Mouse (Mus musculus) ES-Bruce4 (cell line): ENCODE measurements around the gene Romo1. TPM values are rescaled to one million over a fixed set of nuclear protein-coding genes. Genes with fewer than 3 reads are reported as not detected.

Experiments
- H3K27ac ChIP-seq: 2 replicates; pipeline ENCODE4 v1.5.1; 2012; ENCODE audit warnings: low read length, inconsistent platforms; ENCODE audit not compliant: insufficient read depth
- H3K27me3 ChIP-seq: 2 replicates; pipeline ENCODE4 v1.6.1; 2012; ENCODE audit warnings: mild to moderate bottlenecking, low read length, inconsistent platforms; ENCODE audit not compliant: control insufficient read depth, poor library complexity, insufficient read depth, severe bottlenecking
- H3K36me3 ChIP-seq: 2 replicates; pipeline ENCODE4 v1.6.1; 2012; ENCODE audit warnings: inconsistent platforms, mild to moderate bottlenecking, low read length, moderate library complexity; ENCODE audit not compliant: control insufficient read depth, poor library complexity, insufficient read depth, severe bottlenecking
- H3K4me1 ChIP-seq: one replicate; pipeline ENCODE4 v1.8.1; 2011; ENCODE audit warnings: low read length; ENCODE audit not compliant: control insufficient read depth, insufficient read depth
- H3K4me3 ChIP-seq: 2 replicates; pipeline ENCODE4 v1.5.1; 2011; ENCODE audit warnings: low read depth, mild to moderate bottlenecking, low read length
- H3K9ac ChIP-seq: 2 replicates; pipeline ENCODE4 v1.6.1; 2012; ENCODE audit warnings: low read depth, mild to moderate bottlenecking, inconsistent platforms; ENCODE audit not compliant: poor library complexity, severe bottlenecking
- H3K9me3 ChIP-seq: replicated peaks from 2 replicates; pipeline ENCODE4 v1.6.1; 2012; ENCODE audit warnings: mild to moderate bottlenecking, low read length, inconsistent platforms; ENCODE audit not compliant: control insufficient read depth, poor library complexity, insufficient read depth, severe bottlenecking
- CTCF ChIP-seq: IDR thresholded peaks from one replicate; pipeline ENCODE4 v1.8.1; 2011; ENCODE audit warnings: low read depth, low read length
- EP300 ChIP-seq: IDR thresholded peaks from 2 replicates; pipeline ENCODE4 v1.6.1; 2011; ENCODE audit warnings: low read depth, low read length; ENCODE audit not compliant: insufficient read depth
- POLR2A ChIP-seq: IDR thresholded peaks from one replicate; pipeline ENCODE4 v1.8.1; 2011; ENCODE audit warnings: low read length; ENCODE audit not compliant: insufficient read depth
- polyA plus RNA-seq: library from polyadenylated mRNA; stranded (reverse); fragments of >200 nt; gene quantifications from 2 replicates; pipeline ENCODE4 v1.2.4, GENCODE M21; 2011; ENCODE audit warnings: low read depth; ENCODE audit not compliant: missing spikeins, insufficient read depth, insufficient read length

Romo1 gene
- polyA plus RNA-seq, 1 experiment, result 83.8 TPM

DNA sequence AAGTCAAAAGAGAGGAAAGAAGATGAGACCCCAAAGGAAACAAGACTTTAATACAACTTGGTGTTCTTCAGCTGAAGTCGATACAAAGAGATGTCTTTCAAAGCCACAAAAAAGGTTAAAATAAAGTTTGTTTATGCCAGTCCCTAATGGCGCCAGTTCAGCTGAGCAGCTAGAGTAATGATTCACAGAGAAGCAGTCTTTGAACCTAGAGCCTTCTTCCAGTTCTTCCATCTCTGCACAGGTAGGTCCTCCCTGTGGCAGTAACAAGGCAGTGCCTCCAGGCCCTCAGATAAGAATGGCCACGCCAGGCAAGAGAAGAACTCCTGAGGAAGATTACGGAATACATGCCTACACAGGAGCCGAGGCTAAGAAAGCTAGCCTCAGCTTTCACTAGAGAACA lies 20.1 kb upstream of the Romo1 start:
- Histone ChIP-seq H3K9ac (no peak overlapping the region), H3K27me3 (no peaks in the 10 kb centered on the region), H3K4me1 (no peaks in the 10 kb centered on the region), H3K9me3 (peaks cover 16% of the 10 kb centered on the region), H3K27ac (no peak overlapping the region), H3K4me3 (no peak overlapping the region), H3K36me3 (no peaks in the 10 kb centered on the region)
- TF ChIP-seq CTCF (no peak), EP300 (no peak), POLR2A (no peak)

DNA sequence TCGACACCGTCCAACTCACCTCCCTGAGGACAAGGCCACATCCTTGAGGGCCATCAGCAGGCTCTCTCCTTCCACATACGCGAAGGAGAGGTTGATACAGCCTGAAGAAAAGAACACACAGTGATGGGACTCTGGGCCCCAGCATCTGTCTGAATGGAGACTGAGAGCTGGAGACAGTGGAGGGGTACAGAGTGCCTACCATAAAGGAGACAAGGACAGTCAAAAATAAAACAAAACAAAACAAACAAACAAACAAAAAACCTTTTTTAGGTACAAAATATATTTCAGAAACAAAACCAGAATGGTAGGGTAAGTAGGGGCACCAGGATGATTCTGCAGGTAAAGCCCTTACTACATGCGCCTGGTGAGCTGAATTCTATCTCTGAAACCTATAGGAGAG lies 16.8 kb upstream of the Romo1 start, which contains the start of gene Gm28036:
Gm28036 (minus strand) TSS at position 101 of the 400 bp plus-strand sequence.
- no peaks in the 10 kb centered on the region for H3K27me3 ChIP-seq
- TF ChIP-seq POLR2A, result no peak
- TF ChIP-seq CTCF, result no peak
- no peak for TF ChIP-seq EP300
- no peak within 1 kb of the TSS for H3K27ac ChIP-seq
- H3K9me3 ChIP-seq, result no peaks in the 10 kb centered on the region
- no peak within 1 kb of the TSS for H3K9ac ChIP-seq
- no peaks in the 10 kb centered on the region for H3K4me1 ChIP-seq
- no peak within 1 kb of the TSS for H3K4me3 ChIP-seq
- no peaks in the 10 kb centered on the region for H3K36me3 ChIP-seq

DNA sequence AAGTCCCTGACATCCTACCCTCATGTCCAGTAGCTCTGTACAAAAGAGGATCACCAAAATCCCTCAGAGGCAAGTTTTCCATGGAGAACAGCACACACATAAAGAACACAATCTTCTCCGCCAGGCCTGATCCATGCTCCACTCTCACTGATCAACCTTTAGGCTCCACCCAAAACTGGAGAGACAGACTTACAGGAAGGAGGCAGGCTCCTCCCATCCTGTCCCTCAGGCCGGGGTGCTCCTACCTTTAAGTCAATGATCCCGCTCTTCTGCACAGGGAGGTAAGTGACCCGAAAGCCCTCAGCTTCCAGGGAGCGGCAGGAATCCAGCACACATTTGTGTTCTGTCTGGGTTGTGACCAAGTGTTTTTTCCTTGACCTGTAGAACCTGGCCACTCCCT lies 9.7 kb upstream of the Romo1 start:
- Histone ChIP-seq H3K9me3 (no peaks in the 10 kb centered on the region), H3K4me1 (no peaks in the 10 kb centered on the region), H3K27me3 (no peaks in the 10 kb centered on the region), H3K9ac (no peak overlapping the region), H3K27ac (no peak overlapping the region), H3K4me3 (no peak overlapping the region), H3K36me3 (no peaks in the 10 kb centered on the region)
- TF ChIP-seq EP300 (no peak), POLR2A (no peak)

DNA sequence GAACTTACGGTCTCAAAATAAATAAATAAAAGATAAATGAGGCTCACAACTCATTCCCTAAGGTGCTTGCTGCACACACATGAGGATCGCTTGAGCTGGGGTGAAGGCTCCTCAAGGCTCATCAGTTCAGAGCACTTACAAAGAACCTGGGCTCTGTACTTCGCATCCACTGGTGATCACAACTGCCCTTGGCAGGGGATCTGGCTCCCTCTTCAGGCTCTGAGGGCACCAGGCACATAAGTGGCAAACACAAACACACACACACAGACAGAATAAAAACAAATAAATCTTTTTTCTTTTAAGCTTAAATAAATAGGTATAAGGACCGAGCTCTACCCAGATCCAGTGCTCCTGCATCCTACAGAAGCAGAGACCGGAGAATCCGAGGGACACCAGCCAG lies 8.1 kb upstream of the Romo1 start:
- Histone ChIP-seq H3K36me3 (no peaks in the 10 kb centered on the region), H3K9me3 (no peaks in the 10 kb centered on the region), H3K27me3 (no peaks in the 10 kb centered on the region), H3K4me1 (no peaks in the 10 kb centered on the region), H3K27ac (no peak overlapping the region), H3K9ac (no peak overlapping the region), H3K4me3 (no peak overlapping the region)
- TF ChIP-seq POLR2A, result no peak
- peak; percentile 46 for TF ChIP-seq CTCF

DNA sequence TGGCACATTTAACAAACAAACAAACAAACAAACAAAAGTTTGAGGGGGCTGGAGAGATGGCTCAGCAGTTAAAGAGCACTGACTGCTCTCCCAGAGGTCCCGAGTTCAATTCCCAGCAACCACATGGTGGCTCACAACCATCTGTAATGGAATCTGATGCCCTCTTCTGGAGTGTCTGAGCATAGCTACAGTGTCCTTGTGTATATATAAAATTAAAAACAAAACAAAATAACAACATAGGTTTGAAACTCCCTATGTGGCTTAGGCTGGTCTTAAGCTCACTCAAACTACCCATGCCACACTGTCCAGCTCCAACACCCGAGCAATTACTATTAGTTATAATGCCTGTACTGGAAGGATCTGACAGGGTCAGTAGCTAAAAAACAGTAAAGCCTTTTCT lies 1.0 kb upstream of the Romo1 start:
- Histone ChIP-seq H3K4me3 (no peak overlapping the region), H3K27ac (no peak overlapping the region)

DNA sequence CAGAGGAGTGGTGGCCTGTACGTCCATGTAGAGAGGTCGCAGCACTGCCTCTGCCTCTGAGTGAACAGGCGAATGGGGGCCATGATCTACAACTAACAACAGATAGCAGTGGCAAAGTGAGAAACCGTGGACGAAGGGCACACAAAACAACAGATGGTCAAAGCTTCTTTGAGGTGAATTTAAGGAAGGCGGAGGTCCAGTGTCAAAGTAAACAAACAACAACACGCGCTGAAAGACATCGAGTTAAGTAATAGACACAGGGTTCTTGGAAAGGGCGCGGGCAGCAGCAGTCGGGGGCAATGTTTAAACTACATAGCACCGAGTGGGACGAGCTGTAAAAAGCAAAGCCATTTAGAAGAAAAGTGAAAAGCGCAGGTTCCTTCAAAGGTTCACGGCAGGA lies 472 bp upstream of the Romo1 start:
- TF ChIP-seq CTCF (no peak), POLR2A (no peak), EP300 (no peak)
- Histone ChIP-seq H3K9ac (peak overlapping the region; percentile 60), H3K36me3 (peaks cover 10% of the 10 kb centered on the region), H3K27me3 (no peaks in the 10 kb centered on the region), H3K9me3 (no peaks in the 10 kb centered on the region), H3K4me1 (no peaks in the 10 kb centered on the region), H3K27ac (peak overlapping the region; percentile 17; the same call in 1 of the 2 replicates), H3K4me3 (peak overlapping the region; percentile 72)

More for the DNA sequence above, 1.0 kb upstream of the Romo1 start:
- TF ChIP-seq POLR2A (no peak), CTCF (no peak), EP300 (no peak)
- H3K27me3 ChIP-seq, result no peaks in the 10 kb centered on the region
- H3K36me3 ChIP-seq, result peaks cover 6% of the 10 kb centered on the region
- H3K9ac ChIP-seq, result peak overlapping the region; percentile 60; the same call in 1 of the 2 replicates
- no peaks in the 10 kb centered on the region for H3K4me1 ChIP-seq
- H3K9me3 ChIP-seq, result no peaks in the 10 kb centered on the region
